Mouse (Mus musculus): Measurements from ENCODE around the gene Gpr88. TPM values are rescaled to one million over a fixed set of nuclear protein-coding genes. Genes with fewer than 3 reads are reported as not detected.
"Not testable (repeated sequence)": the region's sequence is repeated elsewhere in the genome, so short reads cannot be mapped to it uniquely, and the experiment has no call there.

Gpr88 gene
- total RNA-seq, 2 experiments from 2014 or later, result not detected

GRCm38 (mm10) chr3:116249026-116249425 is 4.3 kb downstream of the Gpr88 start:
- ATAC-seq (replicated peaks; ENCODE audit: low FRiP score, poor library complexity, severe bottlenecking), result no peak

- no peak for ATAC-seq (replicated peaks; ENCODE audit: low FRiP score, poor library complexity, severe bottlenecking)
Observed at GRCm38 (mm10) chr3:116244476-116244875, 8.8 kb downstream of the Gpr88 start.

GRCm38 (mm10) chr3:116242685-116243084 is 10.6 kb downstream of the Gpr88 start:
- no peak for ATAC-seq (replicated peaks; ENCODE audit: low FRiP score, poor library complexity, severe bottlenecking)

- no peak for ATAC-seq (replicated peaks; ENCODE audit: low FRiP score, poor library complexity, severe bottlenecking)
Observed at GRCm38 (mm10) chr3:116237527-116237926, 15.8 kb downstream of the Gpr88 start.

- ATAC-seq (replicated peaks; ENCODE audit: low FRiP score, poor library complexity, severe bottlenecking), result no peak
Observed at GRCm38 (mm10) chr3:116236856-116237255, 16.4 kb downstream of the Gpr88 start.

- ATAC-seq (replicated peaks; ENCODE audit: low FRiP score, poor library complexity, severe bottlenecking), result no peak
Observed at GRCm38 (mm10) chr3:116233515-116233914, 19.8 kb downstream of the Gpr88 start.

GRCm38 (mm10) chr3:116232763-116233162 is 20.5 kb downstream of the Gpr88 start:
- no peak for ATAC-seq (replicated peaks; ENCODE audit: low FRiP score, poor library complexity, severe bottlenecking)

- no peak for ATAC-seq (replicated peaks; ENCODE audit: low FRiP score, poor library complexity, severe bottlenecking)
Observed at GRCm38 (mm10) chr3:116229336-116229735, 24.0 kb downstream of the Gpr88 start.

- no peak for ATAC-seq (replicated peaks; ENCODE audit: low FRiP score, poor library complexity, severe bottlenecking)
Observed at GRCm38 (mm10) chr3:116228360-116229245, 24.7 kb downstream of the Gpr88 start.

- ATAC-seq (replicated peaks; ENCODE audit: low FRiP score, poor library complexity, severe bottlenecking), result no peak
Observed at GRCm38 (mm10) chr3:116227383-116227782, 25.9 kb downstream of the Gpr88 start.

GRCm38 (mm10) chr3:116226915-116227314 is 26.4 kb downstream of the Gpr88 start:
- ATAC-seq (replicated peaks; ENCODE audit: low FRiP score, poor library complexity, severe bottlenecking), result no peak

- no peak for ATAC-seq (replicated peaks; ENCODE audit: low FRiP score, poor library complexity, severe bottlenecking)
Observed at GRCm38 (mm10) chr3:116222511-116223243, 30.6 kb downstream of the Gpr88 start.

GRCm38 (mm10) chr3:116221686-116222010 is 31.7 kb downstream of the Gpr88 start:
- no peak for ATAC-seq (replicated peaks; ENCODE audit: low FRiP score, poor library complexity, severe bottlenecking)

- ATAC-seq (replicated peaks; ENCODE audit: low FRiP score, poor library complexity, severe bottlenecking), result no peak
Observed at GRCm38 (mm10) chr3:116220980-116221685, 32.2 kb downstream of the Gpr88 start.

GRCm38 (mm10) chr3:116217398-116217797 is 35.9 kb downstream of the Gpr88 start:
- ATAC-seq (replicated peaks; ENCODE audit: low FRiP score, poor library complexity, severe bottlenecking), result not testable (repeated sequence)

GRCm38 (mm10) chr3:116216261-116216660 is 37.0 kb downstream of the Gpr88 start:
- ATAC-seq (replicated peaks; ENCODE audit: low FRiP score, poor library complexity, severe bottlenecking), result no peak

GRCm38 (mm10) chr3:116211639-116212038 is 41.7 kb downstream of the Gpr88 start:
- ATAC-seq (replicated peaks; ENCODE audit: low FRiP score, poor library complexity, severe bottlenecking), result no peak

GRCm38 (mm10) chr3:116210720-116211121 is 42.6 kb downstream of the Gpr88 start:
- no peak for ATAC-seq (replicated peaks; ENCODE audit: low FRiP score, poor library complexity, severe bottlenecking)

- no peak for ATAC-seq (replicated peaks; ENCODE audit: low FRiP score, poor library complexity, severe bottlenecking)
Observed at GRCm38 (mm10) chr3:116209214-116209613, 44.1 kb downstream of the Gpr88 start.

- ATAC-seq (replicated peaks; ENCODE audit: low FRiP score, poor library complexity, severe bottlenecking), result no peak
Observed at GRCm38 (mm10) chr3:116206306-116206834, 46.9 kb downstream of the Gpr88 start.

Measured in erythroblast, adult 5-6 weeks (primary cell).